Mouse (Mus musculus) cerebellum, adult 11-12 months (tissue): Measurements from ENCODE around the gene Dtd2.

Experiments
- DNase-seq: peaks from one replicate; pipeline ENCODE4 v3.0.0; 2022

Dtd2 gene

GRCm38 (mm10) chr12:52005877-52006632 is at the start of gene Dtd2:
TSS of gene Dtd2 (minus strand) at chr12:52006501.
- DNase-seq = peak; percentile 91

- DNase-seq = no peak
These were observed 43.0 kb upstream of the Dtd2 start for GRCm38 (mm10) chr12:52049324-52049723.

GRCm38 (mm10) chr12:52046371-52046770 is 40.1 kb upstream of the Dtd2 start:
- DNase-seq = no peak

GRCm38 (mm10) chr12:52042818-52043336 is 36.6 kb upstream of the Dtd2 start:
- DNase-seq = no peak

- DNase-seq = no peak
These were observed 32.1 kb upstream of the Dtd2 start for GRCm38 (mm10) chr12:52038352-52038751.

- no peak for DNase-seq
These were observed 28.7 kb upstream of the Dtd2 start for GRCm38 (mm10) chr12:52034956-52035355.

- no peak for DNase-seq
These were observed 26.0 kb upstream of the Dtd2 start for GRCm38 (mm10) chr12:52032276-52032675.

GRCm38 (mm10) chr12:52027963-52028362 is 21.7 kb upstream of the Dtd2 start, which contains the start of gene Gpr33:
TSS of gene Gpr33 (minus strand) at chr12:52028063.
- no peak for DNase-seq

- DNase-seq = no peak
These were observed 8.3 kb upstream of the Dtd2 start for GRCm38 (mm10) chr12:52014494-52015029.

GRCm38 (mm10) chr12:52014044-52014443 is 7.7 kb upstream of the Dtd2 start:
- DNase-seq = no peak

- no peak for DNase-seq
These were observed 7.0 kb upstream of the Dtd2 start for GRCm38 (mm10) chr12:52013274-52013673.

GRCm38 (mm10) chr12:52012159-52012558 is 5.9 kb upstream of the Dtd2 start:
- DNase-seq = no peak

- DNase-seq = no peak
These were observed 4.3 kb upstream of the Dtd2 start for GRCm38 (mm10) chr12:52010630-52010961.

- DNase-seq = no peak
These were observed 3.8 kb upstream of the Dtd2 start for GRCm38 (mm10) chr12:52009928-52010629.

- no peak for DNase-seq
These were observed 313 bp upstream of the Dtd2 start for GRCm38 (mm10) chr12:52006633-52006994.

- DNase-seq = no peak
These were observed 3.6 kb downstream of the Dtd2 start for GRCm38 (mm10) chr12:52002746-52003145.

GRCm38 (mm10) chr12:52001544-52001943 is 4.8 kb downstream of the Dtd2 start:
- DNase-seq = peak; percentile 34

GRCm38 (mm10) chr12:51998366-51998932 is 7.9 kb downstream of the Dtd2 start:
- DNase-seq = no peak

- DNase-seq = no peak
These were observed 10.4 kb downstream of the Dtd2 start for GRCm38 (mm10) chr12:51995738-51996536.

- no peak for DNase-seq
These were observed 15.7 kb downstream of the Dtd2 start for GRCm38 (mm10) chr12:51990629-51991028.

GRCm38 (mm10) chr12:51988536-51988935 is 17.8 kb downstream of the Dtd2 start:
- no peak for DNase-seq

- no peak for DNase-seq
These were observed 20.5 kb downstream of the Dtd2 start for GRCm38 (mm10) chr12:51985826-51986225.
